Mouse (Mus musculus) bone marrow, adult 2 months (tissue): Measurements from ENCODE around the gene Il6st. TPM values are rescaled to one million over a fixed set of nuclear protein-coding genes. Genes with fewer than 3 reads are reported as not detected.
A peak's percentile ranks its signal among the peaks of the same experiment; 100 is the strongest.
"Not testable (repeated sequence)": the region's sequence is repeated elsewhere in the genome, so short reads cannot be mapped to it uniquely, and the experiment has no call there.

Source experiments
- H3K27ac ChIP-seq: fragments of 200-500 bp; 2 replicates; pipeline ENCODE4 v1.5.1; 2012; ENCODE audit warnings: low read depth, mild to moderate bottlenecking, control low read depth, inconsistent platforms, low read length; ENCODE audit not compliant: control insufficient read depth, poor library complexity, insufficient read depth
- H3K4me1 ChIP-seq: fragments of 200-500 bp; 2 replicates; pipeline ENCODE4 v1.6.1; 2011; ENCODE audit warnings: low read length; ENCODE audit not compliant: control insufficient read depth, insufficient read depth
- H3K4me3 ChIP-seq: fragments of 200-500 bp; replicated peaks from 2 replicates; pipeline ENCODE3; 2011; ENCODE audit warnings: mild to moderate bottlenecking, low read depth, low read length, control low read depth; ENCODE audit not compliant: control insufficient read depth
- CTCF ChIP-seq: fragments of 200-500 bp; IDR thresholded peaks from 2 replicates; pipeline ENCODE4 v1.5.1; 2011; ENCODE audit warnings: low read length, control low read depth; ENCODE audit not compliant: control insufficient read depth, insufficient read depth
- POLR2A ChIP-seq: fragments of 200-500 bp; IDR thresholded peaks from 2 replicates; pipeline ENCODE4 v1.6.1; 2011; ENCODE audit warnings: low read depth, mild to moderate bottlenecking, control low read depth, low read length, borderline replicate concordance; ENCODE audit not compliant: control insufficient read depth
- WGBS: fragments of 180-500 bp; shearing (Covaris S2); methylation state at CpG from one replicate; pipeline ENCODE4 v1.1.7; 2018; 5-methylcytosine and 5-hydroxymethylcytosine counted together
- polyA plus RNA-seq: library from polyadenylated mRNA; stranded (reverse); fragments of >200 nt; gene quantifications from 2 replicates; pipeline ENCODE4 v1.2.4, GENCODE M21; 2011; ENCODE audit warnings: low replicate concordance; ENCODE audit not compliant: missing spikeins, insufficient read depth, insufficient read length

The Il6st gene
- polyA plus RNA-seq, 1 experiment = 29.0 TPM

- Histone ChIP-seq H3K4me3 (no peak overlapping the region), H3K27ac (no peak overlapping the region), H3K4me1 (peaks cover 7% of the 10 kb centered on the region)
- TF ChIP-seq CTCF = no peak
- TF ChIP-seq POLR2A = no peak
- WGBS = 67% methylated on average over 8 of the region's 8 CpGs
Measured at GRCm38 (mm10) chr13:112425181-112425654, 38.7 kb upstream of the Il6st start.

- Histone ChIP-seq H3K4me3 (no peak overlapping the region), H3K4me1 (peaks cover 7% of the 10 kb centered on the region), H3K27ac (peak overlapping the region; percentile 3; the same call in 1 of the 2 replicates)
- 27% methylated on average over 13 of the region's 13 CpGs for WGBS
- no peak for TF ChIP-seq POLR2A
- no peak for TF ChIP-seq CTCF
Measured at GRCm38 (mm10) chr13:112426265-112427135, 37.4 kb upstream of the Il6st start.

GRCm38 (mm10) chr13:112427136-112427470, 36.8 kb upstream of the Il6st start:
- not testable (repeated sequence) for H3K27ac ChIP-seq, H3K4me3 ChIP-seq, H3K4me1 ChIP-seq
- WGBS = 62% methylated on average over 4 of the region's 4 CpGs

GRCm38 (mm10) chr13:112427521-112427920, 36.3 kb upstream of the Il6st start:
- no peak for TF ChIP-seq CTCF
- TF ChIP-seq POLR2A = no peak
- H3K27ac ChIP-seq = peak overlapping the region; percentile 56
- 39% methylated on average over 15 of the region's 15 CpGs for WGBS
- H3K4me1 ChIP-seq = peaks cover 7% of the 10 kb centered on the region
- H3K4me3 ChIP-seq = no peak overlapping the region

- H3K4me1 ChIP-seq = peaks cover 2% of the 10 kb centered on the region
- 7% methylated on average over 5 of the region's 5 CpGs for WGBS
- H3K27ac ChIP-seq = no peak overlapping the region
- TF ChIP-seq CTCF = no peak
- no peak for TF ChIP-seq POLR2A
- no peak overlapping the region for H3K4me3 ChIP-seq
Measured at GRCm38 (mm10) chr13:112433271-112433670, 30.6 kb upstream of the Il6st start.

- 29% methylated on average over 8 of the region's 8 CpGs for WGBS
- Histone ChIP-seq H3K27ac (no peak overlapping the region), H3K4me3 (no peak overlapping the region), H3K4me1 (peaks cover 2% of the 10 kb centered on the region)
- TF ChIP-seq POLR2A (no peak), CTCF (no peak)
Measured at GRCm38 (mm10) chr13:112435241-112436075, 28.4 kb upstream of the Il6st start.

GRCm38 (mm10) chr13:112436288-112436687, 27.6 kb upstream of the Il6st start:
- 71% methylated on average over 7 of the region's 7 CpGs for WGBS
- Histone ChIP-seq H3K4me1 (peaks cover 2% of the 10 kb centered on the region), H3K27ac (no peak overlapping the region), H3K4me3 (no peak overlapping the region)
- TF ChIP-seq CTCF (no peak), POLR2A (no peak)

- H3K4me1 ChIP-seq = peaks cover 2% of the 10 kb centered on the region
- TF ChIP-seq CTCF (no peak), POLR2A (0 out of 2 replicates have a peak, but pooled peaks have one; percentile 21)
- WGBS = 53% methylated on average over 21 of the region's 21 CpGs
- H3K4me3 ChIP-seq = no peak overlapping the region
- no peak overlapping the region for H3K27ac ChIP-seq
Measured at GRCm38 (mm10) chr13:112438001-112438868, 25.6 kb upstream of the Il6st start.
